Mouse (Mus musculus) neural tube, embryonic 15.5 days (tissue): ENCODE data around the gene Igsf21. TPM values are rescaled to one million over a fixed set of nuclear protein-coding genes. Genes with fewer than 3 reads are reported as not detected.

Experiments
- ATAC-seq: fragments of 200-750 bp; cut with Nextera tagmentation; 2 replicates; pipeline ENCODE4 v1.8.0; 2017; ENCODE audit warnings: mild to moderate bottlenecking, moderate TSS enrichment, moderate library complexity; ENCODE audit not compliant: low FRiP score
- H3K27ac ChIP-seq: fragments of 300-500 bp; sonication (generic); replicated peaks from 2 replicates; pipeline ENCODE4 v1.5.1; 2015; ENCODE audit warnings: mild to moderate bottlenecking, inconsistent platforms
- H3K27me3 ChIP-seq: fragments of 300-500 bp; sonication (generic); replicated peaks from 2 replicates; pipeline ENCODE4 v1.6.1; 2015; ENCODE audit warnings: inconsistent platforms
- H3K36me3 ChIP-seq: fragments of 300-500 bp; sonication (generic); 2 replicates; pipeline ENCODE4 v1.6.1; 2015; ENCODE audit warnings: inconsistent platforms
- H3K4me1 ChIP-seq: fragments of 300-500 bp; sonication (generic); 2 replicates; pipeline ENCODE4 v1.6.1; 2015; ENCODE audit warnings: inconsistent platforms
- H3K4me2 ChIP-seq: fragments of 300-500 bp; sonication (generic); 2 replicates; pipeline ENCODE4 v1.6.1; 2015; ENCODE audit warnings: inconsistent platforms, mild to moderate bottlenecking, moderate library complexity
- H3K4me3 ChIP-seq: fragments of 300-500 bp; sonication (generic); replicated peaks from 2 replicates; pipeline ENCODE4 v1.5.1; 2015; ENCODE audit warnings: mild to moderate bottlenecking, inconsistent platforms
- H3K9ac ChIP-seq: fragments of 300-500 bp; sonication (generic); replicated peaks from 2 replicates; pipeline ENCODE4 v1.6.1; 2015; ENCODE audit warnings: mild to moderate bottlenecking, inconsistent platforms
- H3K9me3 ChIP-seq: fragments of 300-500 bp; sonication (generic); replicated peaks from 2 replicates; pipeline ENCODE4 v1.6.1; 2016; ENCODE audit warnings: inconsistent platforms
- WGBS: fragments of 180-500 bp; shearing (Covaris S2); methylation state at CpG from one replicate; pipeline ENCODE4 v1.1.7; 2015; ENCODE audit warnings: mixed read lengths; 5-methylcytosine and 5-hydroxymethylcytosine counted together
- polyA plus RNA-seq: library from polyadenylated mRNA; unstranded; fragments of >200 nt; fragmentation: Nextera tagmentation; extraction: Ambion mirVana; gene quantifications from 2 replicates; pipeline ENCODE4 v1.2.1, GENCODE M21; 2015

Gene Igsf21
- polyA plus RNA-seq, 1 experiment from 2014 or later, result 116 TPM

- no peak for ATAC-seq
- H3K4me3 ChIP-seq, result no peak overlapping the region
- H3K27ac ChIP-seq, result no peak overlapping the region
- H3K9ac ChIP-seq, result no peak overlapping the region
- no peaks in the 10 kb centered on the region for H3K27me3 ChIP-seq
- 73% methylated on average over 9 of the region's 9 CpGs for WGBS
- peaks cover 10% of the 10 kb centered on the region for H3K4me1 ChIP-seq
- no peak overlapping the region for H3K4me2 ChIP-seq
- H3K36me3 ChIP-seq, result 0 out of 2 replicates have a peak, but pooled peaks cover 2% of the 10 kb centered on the region
- no peaks in the 10 kb centered on the region for H3K9me3 ChIP-seq
Observed at GRCm38 (mm10) chr4:140153711-140154114, 92.9 kb downstream of the Igsf21 start.

GRCm38 (mm10) chr4:140153101-140153500 lies 93.5 kb downstream of the Igsf21 start:
- Histone ChIP-seq H3K9ac (no peak overlapping the region), H3K9me3 (no peaks in the 10 kb centered on the region), H3K27ac (no peak overlapping the region), H3K27me3 (no peaks in the 10 kb centered on the region), H3K36me3 (0 out of 2 replicates have a peak, but pooled peaks cover 2% of the 10 kb centered on the region), H3K4me2 (no peak overlapping the region), H3K4me3 (no peak overlapping the region), H3K4me1 (peaks cover 13% of the 10 kb centered on the region)
- ATAC-seq, result no peak
- 34% methylated on average over 7 of the region's 7 CpGs for WGBS

- H3K27ac ChIP-seq, result no peak overlapping the region
- H3K9ac ChIP-seq, result no peak overlapping the region
- H3K4me1 ChIP-seq, result peaks cover 25% of the 10 kb centered on the region
- H3K4me3 ChIP-seq, result no peak overlapping the region
- H3K36me3 ChIP-seq, result no peaks in the 10 kb centered on the region
- H3K9me3 ChIP-seq, result no peaks in the 10 kb centered on the region
- WGBS, result 88% methylated on average over 8 of the region's 8 CpGs
- ATAC-seq, result no peak
- no peaks in the 10 kb centered on the region for H3K27me3 ChIP-seq
- no peak overlapping the region for H3K4me2 ChIP-seq
Observed at GRCm38 (mm10) chr4:140149706-140150105, 96.9 kb downstream of the Igsf21 start.

- no peak overlapping the region for H3K4me2 ChIP-seq
- H3K27ac ChIP-seq, result peak overlapping the region; percentile 58; the same call in 1 of the 2 replicates
- no peaks in the 10 kb centered on the region for H3K27me3 ChIP-seq
- no peaks in the 10 kb centered on the region for H3K9me3 ChIP-seq
- WGBS, result 74% methylated on average over 20 of the region's 20 CpGs
- no peak overlapping the region for H3K4me3 ChIP-seq
- H3K36me3 ChIP-seq, result no peaks in the 10 kb centered on the region
- no peak overlapping the region; the same call in 1 of the 2 replicates for H3K9ac ChIP-seq
- ATAC-seq, result no peak
- H3K4me1 ChIP-seq, result peaks cover 19% of the 10 kb centered on the region
Observed at GRCm38 (mm10) chr4:140147857-140148695, 98.5 kb downstream of the Igsf21 start.

- 68% methylated on average over 15 of the region's 15 CpGs for WGBS
- Histone ChIP-seq H3K27me3 (no peaks in the 10 kb centered on the region), H3K9me3 (no peaks in the 10 kb centered on the region), H3K9ac (no peak overlapping the region; the same call in 1 of the 2 replicates), H3K36me3 (no peaks in the 10 kb centered on the region), H3K4me1 (peaks cover 19% of the 10 kb centered on the region), H3K4me2 (no peak overlapping the region), H3K27ac (peak overlapping the region; percentile 58; the same call in 1 of the 2 replicates), H3K4me3 (no peak overlapping the region)
- no peak for ATAC-seq
Observed at GRCm38 (mm10) chr4:140147079-140147840, 99.3 kb downstream of the Igsf21 start.

GRCm38 (mm10) chr4:140143884-140144525 lies 102.6 kb downstream of the Igsf21 start:
- 86% methylated on average over 10 of the region's 10 CpGs for WGBS
- H3K27me3 ChIP-seq, result no peaks in the 10 kb centered on the region
- no peak overlapping the region for H3K4me2 ChIP-seq
- no peak for ATAC-seq
- no peaks in the 10 kb centered on the region for H3K9me3 ChIP-seq
- H3K36me3 ChIP-seq, result no peaks in the 10 kb centered on the region
- H3K9ac ChIP-seq, result no peak overlapping the region
- peaks cover 22% of the 10 kb centered on the region for H3K4me1 ChIP-seq
- H3K27ac ChIP-seq, result no peak overlapping the region
- no peak overlapping the region for H3K4me3 ChIP-seq

- no peak for ATAC-seq
- Histone ChIP-seq H3K4me2 (no peak overlapping the region), H3K4me3 (no peak overlapping the region), H3K27ac (no peak overlapping the region), H3K9ac (no peak overlapping the region), H3K27me3 (no peaks in the 10 kb centered on the region), H3K9me3 (no peaks in the 10 kb centered on the region), H3K36me3 (no peaks in the 10 kb centered on the region), H3K4me1 (peaks cover 22% of the 10 kb centered on the region)
- 96% methylated on average over 6 of the region's 6 CpGs for WGBS
Observed at GRCm38 (mm10) chr4:140143178-140143577, 103.4 kb downstream of the Igsf21 start.

- Histone ChIP-seq H3K4me3 (no peak overlapping the region), H3K9ac (no peak overlapping the region), H3K36me3 (no peaks in the 10 kb centered on the region), H3K4me2 (no peak overlapping the region), H3K9me3 (no peaks in the 10 kb centered on the region), H3K4me1 (peaks cover 9% of the 10 kb centered on the region), H3K27ac (no peak overlapping the region), H3K27me3 (no peaks in the 10 kb centered on the region)
- WGBS, result 70% methylated on average over 9 of the region's 9 CpGs
- no peak for ATAC-seq
Observed at GRCm38 (mm10) chr4:140140485-140140884, 106.1 kb downstream of the Igsf21 start.

GRCm38 (mm10) chr4:140138846-140139245 lies 107.7 kb downstream of the Igsf21 start:
- Histone ChIP-seq H3K36me3 (no peaks in the 10 kb centered on the region), H3K4me3 (no peak overlapping the region), H3K4me1 (peaks cover 7% of the 10 kb centered on the region; the same call in 1 of the 2 replicates), H3K27ac (no peak overlapping the region), H3K4me2 (no peak overlapping the region), H3K27me3 (no peaks in the 10 kb centered on the region), H3K9ac (no peak overlapping the region), H3K9me3 (no peaks in the 10 kb centered on the region)
- WGBS, result 77% methylated on average over 5 of the region's 5 CpGs
- ATAC-seq, result no peak

GRCm38 (mm10) chr4:140131625-140132321 lies 114.8 kb downstream of the Igsf21 start:
- ATAC-seq, result no peak
- H3K27me3 ChIP-seq, result no peaks in the 10 kb centered on the region
- no peak overlapping the region for H3K4me2 ChIP-seq
- no peaks in the 10 kb centered on the region for H3K36me3 ChIP-seq
- H3K27ac ChIP-seq, result no peak overlapping the region
- H3K4me3 ChIP-seq, result no peak overlapping the region
- no peaks in the 10 kb centered on the region for H3K9me3 ChIP-seq
- no peak overlapping the region for H3K9ac ChIP-seq
- 41% methylated on average over 9 of the region's 9 CpGs for WGBS
- peaks cover 29% of the 10 kb centered on the region for H3K4me1 ChIP-seq

GRCm38 (mm10) chr4:140131201-140131600 lies 115.4 kb downstream of the Igsf21 start:
- Histone ChIP-seq H3K4me3 (no peak overlapping the region), H3K9ac (no peak overlapping the region), H3K36me3 (no peaks in the 10 kb centered on the region), H3K27ac (no peak overlapping the region), H3K27me3 (no peaks in the 10 kb centered on the region), H3K4me2 (no peak overlapping the region), H3K4me1 (peaks cover 29% of the 10 kb centered on the region), H3K9me3 (no peaks in the 10 kb centered on the region)
- no peak for ATAC-seq
- 8% methylated on average over 5 of the region's 5 CpGs for WGBS
